In the genomic region with DNA sequence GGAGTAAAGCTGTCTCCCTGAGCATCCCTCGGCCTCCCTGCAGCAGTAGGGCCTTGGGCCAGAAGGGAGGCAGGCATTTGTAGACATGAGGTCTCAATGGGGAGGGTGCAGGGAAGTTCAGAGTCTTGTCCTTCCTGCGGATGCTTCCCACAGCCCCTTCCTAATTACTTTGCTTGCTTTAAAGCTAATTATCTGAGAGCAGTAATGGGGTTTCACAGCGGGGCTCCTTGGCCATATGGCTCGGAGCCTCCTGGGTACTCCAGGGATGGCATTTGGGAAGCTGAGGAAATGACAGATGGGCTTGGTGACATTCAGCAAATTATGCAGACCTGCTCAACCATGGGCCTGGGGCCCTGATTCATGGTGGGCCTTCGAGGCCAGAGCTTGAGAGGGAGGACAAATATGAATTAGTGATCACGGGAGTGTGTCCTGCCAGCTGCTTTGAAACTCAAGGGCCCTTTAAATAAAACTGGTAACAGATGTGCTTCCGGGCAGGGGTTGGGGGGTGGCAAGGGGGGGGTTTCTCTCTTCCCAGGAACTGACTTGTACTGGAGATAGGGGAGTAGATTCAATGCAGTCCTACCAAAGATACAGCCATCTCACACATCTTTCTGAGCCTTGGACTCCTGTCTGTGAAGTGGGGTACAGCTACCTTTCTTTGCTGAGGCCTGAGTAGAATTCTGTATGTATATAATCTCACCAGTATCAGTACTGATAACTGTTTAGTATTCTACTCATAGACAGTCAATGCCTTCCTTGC, we compare ENCODE assay signal across 11 mouse cellular contexts. TPM values are rescaled to one million over a fixed set of nuclear protein-coding genes. Genes with fewer than 3 reads are reported as not detected.
DNase-seq lines count a peak whose midpoint lies in the region; ATAC-seq and TF ChIP-seq lines count a peak whose summit lies in the region.
"Had no signal": no experiment of that assay in that cellular context is flagged by ENCODE, and none has a peak within 500 bp of the region (broad histone marks: within the 10 kb centered on the region; RNA-seq: fewer than 3 reads in every experiment).

No protein-coding gene starts in this region.

- TF ChIP-seq POLR2A in thymus, adult 2 months (IDR thresholded peaks at IDR 0.05; ENCODE audit: control insufficient read depth, extremely low read depth, insufficient read depth, low read length, poor library complexity): no peak

- peaks cover 23% of the 10 kb centered on the region for H3K4me1 ChIP-seq in forebrain, embryonic 12.5 days
- H3K4me1 ChIP-seq in limb, embryonic 11.5 days (ENCODE audit: control insufficient read depth, insufficient read depth, low read length): peaks cover 8% of the 10 kb centered on the region
- no peaks in the 10 kb centered on the region for H3K4me1 ChIP-seq in thymus, adult 2 months (replicated peaks; ENCODE audit: control insufficient read depth, insufficient read depth, low read length)
- H3K4me1 ChIP-seq: heart, embryonic 15.5 days; limb, embryonic 15.5 days had no signal

- TF ChIP-seq CTCF in thymus, adult 2 months (IDR thresholded peaks at IDR 0.05; ENCODE audit: borderline replicate concordance, control insufficient read depth, extremely low read depth, insufficient read depth, low read length, poor library complexity): no peak

- peak; percentile 90 for ATAC-seq in forebrain, embryonic 12.5 days (ENCODE audit: low FRiP score)
- ATAC-seq in limb, embryonic 11.5 days (ENCODE audit: insufficient number of reproducible peaks, low FRiP score, low TSS enrichment, low read depth): no peak

- DNase-seq in left cerebral cortex, postnatal 4 days: peak; percentile 94
- DNase-seq in left cerebral cortex, adult 11 months (ENCODE audit: low spot score): no peak
- peak; percentile 34 for DNase-seq in limb, embryonic 11.5 days (ENCODE audit: low spot score)
- peak; percentile 90 for DNase-seq in retina, embryonic 14.5 days (ENCODE audit: low spot score)
- DNase-seq in heart, postnatal 36 days: no peak
- no peak for DNase-seq in thymus, adult 2 months
- no peak for DNase-seq in layer of hippocampus, adult 9-10 months (ENCODE audit: low spot score)
- DNase-seq: lung, postnatal 4 days had no signal

- no peaks in the 10 kb centered on the region for H3K27me3 ChIP-seq in forebrain, embryonic 12.5 days
- H3K27me3 ChIP-seq in limb, embryonic 11.5 days (ENCODE audit: control insufficient read depth, insufficient read depth, low read length): no peaks in the 10 kb centered on the region
- no peaks in the 10 kb centered on the region for H3K27me3 ChIP-seq in thymus, adult 2 months (ENCODE audit: control insufficient read depth, insufficient read depth, low read length)
- H3K27me3 ChIP-seq: heart, embryonic 15.5 days; limb, embryonic 15.5 days had no signal

- H3K9me3 ChIP-seq in forebrain, embryonic 12.5 days: no peaks in the 10 kb centered on the region
- no peaks in the 10 kb centered on the region for H3K9me3 ChIP-seq in limb, embryonic 11.5 days (ENCODE audit: control insufficient read depth, low read length)
- H3K9me3 ChIP-seq: heart, embryonic 15.5 days; limb, embryonic 15.5 days had no signal

- H3K27ac ChIP-seq in forebrain, embryonic 12.5 days: peak overlapping the region; percentile 56
- no peak overlapping the region for H3K27ac ChIP-seq in limb, embryonic 11.5 days (replicated peaks; ENCODE audit: low read depth, low read length)
- H3K27ac ChIP-seq in thymus, adult 2 months (ENCODE audit: control insufficient read depth, insufficient read depth, low read length): no peak overlapping the region
- H3K27ac ChIP-seq: heart, embryonic 15.5 days; limb, embryonic 15.5 days had no signal

- no peak overlapping the region for H3K4me2 ChIP-seq in forebrain, embryonic 12.5 days
- H3K4me2 ChIP-seq in limb, embryonic 11.5 days (ENCODE audit: low read depth, severe bottlenecking): no peak overlapping the region
- H3K4me2 ChIP-seq: heart, embryonic 15.5 days; limb, embryonic 15.5 days had no signal

- 10% methylated on average over 7 of the region's 7 CpGs for WGBS in forebrain, embryonic 12.5 days
- 5% methylated on average over 7 of the region's 7 CpGs for WGBS in limb, embryonic 11.5 days
- WGBS in thymus, adult 2 months: 80% methylated on average over 7 of the region's 7 CpGs

- H3K9ac ChIP-seq in forebrain, embryonic 12.5 days: no peak overlapping the region
- H3K9ac ChIP-seq in limb, embryonic 11.5 days (ENCODE audit: low read length): no peak overlapping the region
- H3K9ac ChIP-seq: heart, embryonic 15.5 days; limb, embryonic 15.5 days had no signal

- intact Hi-C loops in left cerebral cortex, postnatal 4 days (cut with DNase I): no loop called here
- intact Hi-C loops in heart, postnatal 36 days (cut with DNase I): no loop called here

- no peak overlapping the region for H3K4me3 ChIP-seq in forebrain, embryonic 12.5 days (replicated peaks)
- H3K4me3 ChIP-seq in limb, embryonic 11.5 days (ENCODE audit: low read depth, low read length): no peak overlapping the region
- H3K4me3 ChIP-seq in thymus, adult 2 months (ENCODE audit: control insufficient read depth, insufficient read depth, low read length): no peak overlapping the region
- H3K4me3 ChIP-seq: heart, embryonic 15.5 days; limb, embryonic 15.5 days had no signal

- no peaks in the 10 kb centered on the region for H3K36me3 ChIP-seq in forebrain, embryonic 12.5 days (replicated peaks)
- H3K36me3 ChIP-seq in limb, embryonic 11.5 days (ENCODE audit: control insufficient read depth, insufficient read depth, low read length): no peaks in the 10 kb centered on the region
- H3K36me3 ChIP-seq in thymus, adult 2 months (ENCODE audit: control insufficient read depth, insufficient read depth, low read length): no peaks in the 10 kb centered on the region
- H3K36me3 ChIP-seq: heart, embryonic 15.5 days; limb, embryonic 15.5 days had no signal

RNA-seq across cellular contexts. Expression of gene Chrnb4, which starts 34.8 kb away (rescaled TPM):
- under 1 TPM in 1 of 2 experiments, not detected in 1; 0.08 TPM for total RNA-seq in left cerebral cortex, postnatal 4 days (2021)
- 1.2 TPM in 2 replicates for polyA plus RNA-seq in forebrain, embryonic 12.5 days (2016; fragmentation: Nextera tagmentation; extraction: Ambion mirVana)
- 0.07 and 0.13 TPM in 2 replicates for polyA plus RNA-seq in limb, embryonic 11.5 days (2014; fragmentation: Nextera tagmentation; extraction: Ambion mirVana)
- under 1 TPM in 1 of 2 experiments, not detected in 1; 0.08 TPM for total RNA-seq in heart, postnatal 36 days (2021)
- polyA plus RNA-seq in thymus, adult 2 months (2012; rRNA removed): 0.39 and 0.57 TPM in 2 replicates

RNA-seq across cellular contexts. Expression of gene Chrna3, which starts 57.0 kb away (rescaled TPM):
- 1 to 10 TPM; 3.4 to 3.9 TPM for total RNA-seq in left cerebral cortex, postnatal 4 days (2021)
- polyA plus RNA-seq in forebrain, embryonic 12.5 days (2016; fragmentation: Nextera tagmentation; extraction: Ambion mirVana): 6.7 and 7.7 TPM in 2 replicates
- 0.13 TPM in 1 of 2 replicates, not detected in the other for polyA plus RNA-seq in limb, embryonic 11.5 days (2014; fragmentation: Nextera tagmentation; extraction: Ambion mirVana)
- not detected for total RNA-seq in heart, postnatal 36 days (2021)
- polyA plus RNA-seq in thymus, adult 2 months (2012; rRNA removed): 0.09 TPM in 2 replicates

Comparison
In these comparisons a context has a peak if more than half of its experiments do, and no peak if none do; other contexts are left out.
1. DNase-seq: peak in left cerebral cortex, postnatal 4 days (single experiment), limb, embryonic 11.5 days (single experiment) and retina, embryonic 14.5 days (single experiment); none in left cerebral cortex, adult 11 months (single experiment), heart, postnatal 36 days (0 of 2), thymus, adult 2 months (single experiment) and layer of hippocampus, adult 9-10 months (single experiment).